Mouse (Mus musculus) thymus, adult 2 months (tissue): ENCODE results near the gene Marc1.

Source experiments
- CTCF ChIP-seq: fragments of 200-500 bp; IDR thresholded peaks from 2 replicates; pipeline ENCODE4 v1.5.1; 2012; ENCODE audit warnings: mild to moderate bottlenecking, control low read depth, low read length, moderate library complexity, borderline replicate concordance; ENCODE audit not compliant: control insufficient read depth, poor library complexity, insufficient read depth; ENCODE audit errors: extremely low read depth
- POLR2A ChIP-seq: fragments of 200-500 bp; IDR thresholded peaks from 2 replicates; pipeline ENCODE4 v1.6.1; 2012; ENCODE audit warnings: mild to moderate bottlenecking, low read length, control low read depth, moderate library complexity; ENCODE audit not compliant: control insufficient read depth, poor library complexity, insufficient read depth; ENCODE audit errors: extremely low read depth

- TF ChIP-seq CTCF (no peak), POLR2A (no peak)
Observed at GRCm38 (mm10) chr1:184771891-184772249, 39.2 kb downstream of the Marc1 start.
